Mouse (Mus musculus) heart, postnatal 14 days (tissue): ENCODE data around the gene Casz1. TPM values are rescaled to one million over a fixed set of nuclear protein-coding genes. Genes with fewer than 3 reads are reported as not detected.
A peak's percentile ranks its signal among the peaks of the same experiment; 100 is the strongest.

Experiments
- DNase-seq, 2 experiments: peaks; one replicate each; pipeline ENCODE4 v3.0.0; 2021 to 2022
- intact Hi-C: fragments of 180-260 bp; cut with DNase I; formaldehyde crosslinking; loops from one replicate; pipeline ENCODE4 v1.15.1; 2025
- total RNA-seq, 2 experiments: library from RNA; stranded (reverse); gene quantifications; 2 replicates each; pipeline ENCODE4 v1.2.3; 2021

The Casz1 gene
- total RNA-seq, 2 experiments from 2014 or later: 48.1 to 53.1 TPM

DNA sequence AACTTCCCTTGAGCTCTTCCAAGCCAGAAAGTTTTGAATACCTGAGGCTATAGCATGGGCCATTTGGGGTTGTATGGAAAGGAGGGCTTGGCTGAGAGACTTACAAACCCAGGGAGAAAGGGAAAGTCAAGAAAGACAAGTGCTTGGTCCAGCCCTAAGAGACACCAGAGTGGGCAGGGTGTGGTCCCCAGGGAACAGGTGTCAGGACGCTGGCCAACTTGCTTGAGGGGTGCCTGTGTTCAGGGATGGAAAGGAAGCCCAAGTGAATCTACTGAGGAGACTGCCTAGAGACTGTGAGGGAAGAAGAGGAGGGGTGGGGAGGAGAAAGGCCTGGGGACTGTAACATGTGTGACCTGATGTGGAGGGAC lies 95.7 kb downstream of the Casz1 start:
- intact Hi-C loops: loop anchor here (2.0 to 5.0 kb wide), 3 partner anchors 15 to 158 kb away; no protein-coding TSS in a partner anchor
- no peak for DNase-seq

DNA sequence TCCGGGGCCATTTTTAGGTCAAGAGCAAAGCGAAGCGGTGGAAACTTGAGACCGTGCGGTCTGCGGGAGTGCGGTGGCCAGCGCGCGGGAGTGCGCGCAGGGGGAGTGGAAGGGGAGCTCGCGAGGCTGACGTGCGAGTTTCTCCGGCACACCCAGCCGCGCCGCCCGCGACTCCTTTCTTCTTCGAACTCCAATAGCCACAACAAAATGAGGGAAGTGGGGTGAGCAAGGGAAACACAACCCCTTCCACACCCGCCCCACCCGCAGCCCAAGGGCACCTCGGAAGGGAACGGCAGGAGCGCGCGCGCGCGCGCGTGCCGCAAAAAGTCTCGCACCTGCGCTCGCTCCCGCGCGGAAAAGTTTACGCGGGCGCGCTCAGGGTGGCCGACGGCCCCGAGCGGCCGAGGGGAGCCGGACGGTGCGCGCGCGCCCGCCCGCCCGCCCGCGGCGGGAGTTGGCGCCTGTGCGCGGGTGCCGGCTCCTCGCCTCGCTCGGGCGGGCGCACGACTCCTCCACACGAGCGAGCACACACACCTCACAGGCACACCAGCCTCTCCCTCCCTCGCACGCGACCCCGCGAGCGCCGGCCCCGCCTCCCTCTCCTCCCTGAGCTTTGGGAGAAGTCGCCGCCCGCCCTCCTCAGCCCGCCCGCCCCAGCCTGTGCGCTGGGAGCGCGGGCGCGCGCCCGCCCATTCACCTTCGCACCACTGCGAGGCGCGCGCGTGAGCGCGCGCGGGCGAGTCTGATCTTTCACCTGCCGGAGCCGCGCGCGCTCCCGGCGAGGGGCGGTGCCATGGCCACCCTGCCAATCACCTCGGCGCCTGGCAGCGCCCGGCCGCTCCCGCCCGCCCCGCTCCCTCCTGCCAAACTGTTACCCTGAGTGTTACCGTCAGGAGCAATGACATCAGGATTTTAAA lies 96.3 kb downstream of the Casz1 start:
- intact Hi-C loops: loop anchor here (5.0 kb wide), 2 partner anchors 147 to 158 kb away; no protein-coding TSS in a partner anchor

DNA sequence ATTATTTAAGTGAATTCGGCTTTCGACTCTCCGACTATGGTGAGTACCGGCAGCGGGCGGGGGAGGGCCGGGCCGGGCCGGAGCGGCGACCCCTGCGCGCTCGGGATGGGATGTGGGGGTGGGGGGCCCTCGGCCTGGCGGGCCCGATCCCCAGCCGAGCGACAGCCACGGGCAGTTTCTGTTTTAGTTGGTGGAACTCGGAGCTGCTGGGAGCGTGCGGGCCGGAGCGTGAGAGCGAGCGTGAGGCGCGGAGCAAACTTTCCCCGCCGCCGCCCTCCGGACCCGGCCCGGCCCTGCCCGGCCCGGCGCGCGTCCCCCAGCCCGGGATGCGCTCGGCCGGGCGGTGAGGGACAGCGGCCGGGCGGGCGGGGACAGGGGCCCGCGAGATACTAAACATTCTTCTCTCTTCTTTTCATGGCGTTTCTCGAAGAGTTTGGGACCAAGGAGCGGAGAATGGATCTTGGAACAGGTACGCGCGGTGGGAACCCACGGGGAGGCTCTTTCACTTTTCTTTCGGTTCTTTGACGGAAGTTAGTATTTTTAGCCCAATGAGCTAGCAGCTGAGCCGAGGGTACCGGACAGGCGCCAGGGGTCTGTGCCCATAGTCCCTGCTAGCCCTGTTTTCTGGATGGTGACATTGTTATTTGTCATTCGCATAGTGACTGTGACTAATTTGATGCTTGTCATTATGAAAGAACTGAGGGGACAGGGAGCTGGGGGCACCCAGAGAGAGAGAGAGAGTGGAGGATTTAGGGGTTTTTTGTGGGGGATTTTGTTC lies 97.2 kb downstream of the Casz1 start:
- intact Hi-C loops: loop anchor here (2.0 to 5.0 kb wide), 3 partner anchors 97 to 159 kb away; partner anchors contain the start of gene Casz1
- peak; percentile 42 to 51 for DNase-seq

More for the DNA sequence above, 96.3 kb downstream of the Casz1 start:
- DNase-seq: peak; percentile 83 to 84

DNA sequence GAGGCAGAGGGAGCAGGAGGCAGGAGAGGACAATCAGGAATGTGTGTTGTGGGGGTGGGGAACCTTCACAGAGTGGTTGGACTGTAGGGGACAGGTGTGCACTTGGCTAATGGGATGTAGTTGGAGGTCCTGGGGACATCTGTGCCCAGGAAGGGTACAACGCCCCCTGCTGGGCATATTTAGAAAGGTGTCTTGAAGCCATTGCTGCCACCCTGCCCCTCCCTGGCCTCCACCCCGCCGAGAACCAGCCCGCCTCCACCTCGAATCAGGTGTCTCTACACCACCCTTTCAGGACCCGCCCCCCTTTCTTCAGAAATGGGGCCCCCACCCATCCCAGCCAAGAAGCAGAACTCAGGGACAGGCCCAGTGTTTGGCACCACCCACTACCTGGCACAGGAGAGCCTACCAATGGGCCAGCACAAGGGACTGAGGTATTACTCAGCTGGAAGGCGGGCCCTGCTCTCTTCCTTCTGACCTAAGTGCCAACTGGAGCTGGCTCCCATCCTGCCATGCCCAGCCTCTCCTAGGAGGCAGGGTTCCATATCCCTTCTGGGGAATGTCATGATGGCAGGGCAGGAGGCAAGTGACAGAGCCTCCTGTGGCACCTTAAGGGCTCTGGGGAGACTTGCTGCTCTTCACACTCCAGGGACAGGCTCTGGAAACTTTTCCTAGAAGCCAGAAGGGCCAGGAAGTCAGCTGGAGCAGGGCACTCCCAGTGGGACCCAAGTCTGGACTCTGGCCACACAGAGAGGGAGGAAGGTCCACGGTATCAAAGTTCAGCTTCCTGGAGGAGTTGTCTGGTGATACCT lies 98.9 kb downstream of the Casz1 start:
- DNase-seq: peak; percentile 59 to 69
- intact Hi-C loops: loop anchor here (2.0 to 5.0 kb wide), 3 partner anchors 98 to 161 kb away; partner anchors contain the start of gene Casz1

DNA sequence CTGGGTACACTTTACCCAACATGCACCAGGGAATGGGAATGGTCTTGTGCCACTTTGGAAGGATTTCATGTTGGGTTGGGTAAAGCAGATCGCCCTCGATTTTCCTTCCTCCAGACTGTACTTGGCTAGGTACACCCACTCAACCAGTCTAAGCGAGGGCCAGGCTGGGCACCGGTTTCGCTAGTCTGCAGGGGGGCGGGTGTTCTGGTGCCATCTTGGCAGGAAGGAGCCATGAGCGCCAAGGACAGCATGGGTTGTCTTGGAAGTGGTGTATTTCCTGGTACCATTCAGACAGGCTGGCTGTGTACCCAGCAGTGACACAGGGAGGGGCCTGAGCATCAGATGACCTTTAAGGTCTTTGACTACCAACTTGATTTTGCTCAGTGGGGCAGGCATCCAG lies 101.1 kb downstream of the Casz1 start:
- intact Hi-C loops: no loop called here
- DNase-seq: no peak

DNA sequence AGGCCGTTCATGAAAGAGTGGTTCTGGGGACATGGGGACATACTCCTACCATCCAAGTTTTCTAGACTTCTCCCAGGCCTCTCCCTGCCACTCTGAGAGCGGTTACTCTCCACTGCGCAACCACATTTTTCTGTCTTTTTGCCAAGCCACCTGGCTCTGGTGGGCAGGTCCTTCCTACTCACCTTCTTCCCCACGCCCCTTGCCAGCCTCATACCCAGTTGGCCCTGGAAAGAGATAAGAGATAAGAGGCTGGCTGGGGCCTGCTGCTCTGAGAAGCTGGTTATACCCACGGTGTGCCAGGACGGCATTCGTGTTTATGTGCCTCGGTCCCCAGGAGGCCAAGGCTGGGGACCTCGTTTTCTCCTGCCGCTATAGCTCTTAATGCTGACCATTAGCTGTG lies 102.6 kb downstream of the Casz1 start:
- intact Hi-C loops: no loop called here
- no peak for DNase-seq

DNA sequence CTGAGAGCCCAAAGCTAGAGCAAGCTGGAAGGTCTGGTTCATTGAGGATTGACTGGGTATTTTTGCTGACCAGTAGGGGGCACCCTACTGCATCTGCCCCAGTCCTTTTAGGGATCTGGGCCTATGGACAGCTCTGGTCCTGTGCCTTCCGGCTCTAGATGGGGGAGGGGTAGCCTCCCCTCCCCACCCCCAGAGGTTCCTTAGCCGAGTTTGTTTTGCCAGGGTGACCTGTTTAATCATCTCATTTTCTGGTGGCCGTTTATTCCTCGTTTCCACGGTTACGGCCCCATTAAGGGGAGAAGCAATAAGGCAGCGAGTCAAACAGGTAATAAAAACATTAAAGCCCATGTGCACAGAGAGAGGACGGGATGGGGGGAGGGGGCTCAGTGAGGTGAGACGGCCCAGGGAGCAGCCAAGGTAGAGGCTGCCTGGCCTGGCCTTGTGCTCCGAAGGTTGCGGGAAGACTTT lies 104.0 kb downstream of the Casz1 start:
- intact Hi-C loops: no loop called here
- no peak for DNase-seq

DNA sequence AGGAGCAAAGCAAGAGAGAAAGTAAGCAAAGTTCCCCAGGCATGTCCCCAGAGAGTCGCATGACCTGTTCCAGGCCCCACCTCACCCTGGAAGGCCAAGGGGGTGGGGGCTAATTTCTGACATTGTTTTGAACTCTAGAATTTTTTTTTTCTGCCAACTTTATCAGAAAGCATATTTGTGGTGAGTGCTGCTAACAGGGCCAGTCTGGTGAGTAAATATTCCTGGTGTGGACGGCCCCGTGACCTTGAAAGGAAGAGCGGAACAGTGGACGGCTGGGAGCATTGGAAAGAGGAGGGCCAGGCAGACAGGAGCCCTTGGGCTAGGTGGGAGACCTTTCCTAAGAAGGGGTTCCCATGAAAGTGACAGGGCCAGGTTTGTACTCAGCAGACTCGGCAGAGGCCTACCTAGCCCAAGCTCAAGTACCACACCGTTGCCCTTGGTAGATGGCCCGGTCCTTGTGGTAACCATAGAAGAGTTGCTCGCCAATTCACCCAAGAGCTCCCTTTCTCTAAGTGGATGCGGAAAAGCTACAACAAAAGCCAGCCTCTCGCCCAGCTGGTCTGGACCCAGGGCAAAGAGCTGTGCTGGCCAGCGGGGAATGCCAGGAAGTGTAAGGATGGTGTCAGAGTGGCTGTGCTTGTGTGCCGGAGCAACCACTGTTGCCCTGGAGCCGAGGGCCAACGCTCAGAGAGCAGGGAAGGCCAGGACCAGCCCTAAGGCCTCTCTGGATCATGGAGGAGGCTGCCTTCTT lies 104.7 kb downstream of the Casz1 start:
- DNase-seq: no peak
- intact Hi-C loops: no loop called here

DNA sequence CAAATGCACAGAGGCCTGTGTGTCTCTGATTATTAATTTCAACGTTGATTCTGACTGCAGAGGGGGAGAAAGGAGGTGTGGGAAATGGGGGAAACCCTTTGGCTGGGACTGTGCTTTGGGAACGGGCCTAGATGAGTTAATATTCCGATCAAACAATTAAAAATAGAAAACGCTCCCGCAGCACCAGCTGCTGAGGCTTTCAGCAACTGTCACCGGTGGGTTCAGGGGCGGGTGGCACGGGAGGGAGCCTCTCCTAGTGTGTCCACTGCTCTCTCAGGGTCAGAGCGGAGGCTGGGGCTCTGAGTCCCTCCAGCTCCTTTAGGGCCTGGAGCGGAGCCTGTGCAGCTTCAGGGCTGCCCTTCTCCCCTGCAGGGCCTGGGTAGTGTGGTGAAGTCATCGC lies 105.3 kb downstream of the Casz1 start:
- DNase-seq: no peak
- intact Hi-C loops: no loop called here

DNA sequence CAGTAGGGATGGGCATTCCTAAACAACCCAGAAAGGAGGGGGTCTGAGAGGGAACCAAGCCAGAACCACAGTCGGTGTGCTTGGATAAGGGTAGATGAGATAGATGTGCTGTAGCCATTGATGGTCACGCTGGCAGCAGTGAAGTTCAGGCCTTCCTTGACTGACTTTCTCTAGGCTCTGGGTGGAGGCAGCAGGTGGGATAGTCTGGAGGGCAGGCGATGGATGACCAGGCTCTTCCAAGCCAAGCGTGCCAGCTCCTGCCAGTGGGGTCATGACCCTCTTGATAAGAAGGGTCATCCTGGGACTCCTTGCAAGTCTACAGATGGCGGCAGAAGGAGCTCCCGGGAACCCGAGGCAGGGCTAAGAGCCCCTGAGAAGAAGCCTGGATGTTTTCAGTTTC lies 107.9 kb downstream of the Casz1 start:
- no peak for DNase-seq
- intact Hi-C loops: no loop called here

DNA sequence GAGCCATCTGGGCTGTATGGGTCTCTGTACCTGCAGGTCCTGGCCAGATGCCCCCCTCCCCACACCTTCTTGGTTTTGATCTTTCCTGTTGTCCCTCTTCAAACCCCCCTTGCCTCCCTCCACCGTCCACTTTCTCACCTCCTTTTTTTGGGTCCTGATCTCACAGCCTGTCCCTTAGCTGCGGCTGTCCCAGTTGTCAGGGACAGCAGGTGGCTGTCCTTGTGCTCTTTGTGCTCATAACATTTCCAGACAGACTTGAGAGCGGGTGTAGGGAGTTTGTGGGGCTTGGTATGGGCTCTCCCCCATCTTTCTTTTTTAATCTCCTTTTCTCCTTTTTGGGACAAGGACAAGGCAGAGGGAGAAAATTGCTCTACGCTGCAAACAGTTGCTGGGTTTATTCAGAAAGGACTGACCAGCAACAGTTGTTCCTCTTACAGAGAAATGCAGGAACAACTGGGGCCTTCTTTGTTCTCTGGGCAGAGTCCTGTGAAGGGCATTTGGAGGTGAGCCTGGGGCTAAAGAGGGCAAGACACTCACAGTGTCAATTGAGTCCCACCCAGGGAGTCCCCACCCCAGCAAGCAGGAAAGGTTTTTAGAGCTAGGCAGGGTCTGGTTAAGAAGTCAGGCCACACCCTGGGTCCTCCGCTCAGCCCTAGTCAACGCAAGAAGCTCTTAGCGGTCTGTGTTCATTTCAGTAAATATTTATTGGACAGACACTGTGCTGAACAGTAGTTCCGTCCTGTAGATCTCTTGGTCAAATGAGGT lies 108.8 kb downstream of the Casz1 start:
- DNase-seq: no peak
- intact Hi-C loops: no loop called here

DNA sequence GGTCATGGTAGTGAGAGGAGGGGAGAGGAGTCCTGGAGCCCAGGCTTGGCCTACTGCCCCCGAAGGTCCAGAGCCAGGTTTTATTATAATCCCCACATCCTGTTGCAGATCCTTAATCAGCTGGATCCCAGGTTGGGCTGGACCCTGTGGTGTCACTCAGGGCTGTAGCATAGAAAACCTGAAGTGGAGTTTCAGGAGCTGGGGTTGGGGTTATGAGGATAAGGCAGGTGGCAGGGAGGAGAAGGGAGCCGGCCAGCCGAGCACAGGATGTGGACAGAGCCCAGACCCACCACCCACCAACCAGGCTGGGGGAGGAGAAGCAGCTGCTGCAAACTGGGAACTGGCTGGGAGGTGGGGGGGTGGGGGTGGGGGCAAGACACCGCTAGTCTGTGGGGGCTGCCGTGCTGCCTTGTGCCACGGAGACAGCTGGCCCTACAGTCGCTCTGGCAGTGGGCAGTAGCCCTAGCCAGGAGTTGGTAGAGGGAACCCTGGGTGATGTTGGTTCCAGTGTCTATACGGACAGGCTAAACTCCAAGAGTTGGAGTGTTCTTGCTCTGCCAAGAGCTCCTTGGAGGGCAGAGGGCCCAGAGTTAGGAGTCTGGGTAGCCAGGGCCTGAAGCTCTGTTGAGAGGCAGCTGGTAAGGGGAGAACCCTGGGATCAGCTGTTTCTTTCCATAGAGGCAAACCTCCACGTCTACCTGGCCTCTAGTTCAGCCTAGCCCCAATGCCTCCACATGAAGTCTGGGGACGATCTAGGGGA lies 110.8 kb downstream of the Casz1 start:
- intact Hi-C loops: no loop called here
- peak; percentile 55 to 69 for DNase-seq

DNA sequence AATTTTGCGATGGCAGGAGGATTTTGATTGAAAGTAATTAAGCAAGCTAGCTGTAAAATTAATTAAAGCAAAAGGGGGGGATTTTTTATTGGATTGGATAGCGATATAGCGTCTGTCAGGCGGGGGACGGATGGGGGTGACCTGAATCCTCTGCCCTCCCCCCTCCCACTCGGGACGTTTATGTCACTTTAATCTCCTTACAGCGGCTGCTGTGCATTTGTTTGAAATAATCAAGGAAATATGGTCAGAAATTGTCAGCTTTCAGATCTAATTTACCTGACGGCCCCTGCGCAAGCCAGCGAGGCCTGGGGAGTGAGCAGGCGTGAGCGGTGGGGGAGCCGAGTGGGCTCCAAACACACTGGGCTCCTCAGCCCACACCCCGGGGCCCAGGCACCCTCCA lies 111.6 kb downstream of the Casz1 start:
- DNase-seq: no peak
- intact Hi-C loops: no loop called here

DNA sequence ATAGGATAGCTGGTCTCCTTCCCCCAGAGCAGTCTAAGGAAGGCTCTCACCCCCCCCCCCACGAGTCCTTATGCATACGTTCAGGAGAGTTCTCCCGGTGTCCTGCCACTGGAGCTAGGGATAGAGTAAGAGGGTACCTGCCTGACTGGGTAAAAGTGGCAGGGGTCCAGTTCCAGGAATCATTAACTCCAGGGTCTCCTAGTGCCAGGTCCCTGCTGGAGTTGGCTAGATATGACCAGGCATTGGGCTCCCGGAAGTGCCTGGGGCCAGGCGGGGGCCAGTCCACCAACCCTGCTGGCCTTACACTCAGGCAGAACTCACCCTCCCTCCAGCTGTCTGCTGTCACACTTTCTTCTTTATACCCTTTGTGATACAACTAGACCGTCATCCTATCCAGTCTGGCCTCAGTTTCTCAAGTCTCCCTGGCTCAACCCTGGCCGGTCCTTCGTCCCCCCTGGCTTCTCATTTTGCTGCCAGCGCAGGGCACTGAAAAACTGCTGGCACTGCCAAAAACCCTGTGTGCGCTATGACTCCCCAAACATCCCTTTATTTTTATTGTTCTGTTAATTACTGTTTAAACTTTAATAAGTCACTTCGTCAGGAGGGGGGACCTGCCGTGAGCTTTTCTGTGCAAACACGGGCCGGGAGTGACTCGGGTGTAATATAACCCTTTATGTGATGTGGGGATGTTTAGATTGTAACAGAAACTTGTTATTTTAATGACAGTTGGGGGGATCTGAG lies 114.6 kb downstream of the Casz1 start:
- intact Hi-C loops: no loop called here

DNA sequence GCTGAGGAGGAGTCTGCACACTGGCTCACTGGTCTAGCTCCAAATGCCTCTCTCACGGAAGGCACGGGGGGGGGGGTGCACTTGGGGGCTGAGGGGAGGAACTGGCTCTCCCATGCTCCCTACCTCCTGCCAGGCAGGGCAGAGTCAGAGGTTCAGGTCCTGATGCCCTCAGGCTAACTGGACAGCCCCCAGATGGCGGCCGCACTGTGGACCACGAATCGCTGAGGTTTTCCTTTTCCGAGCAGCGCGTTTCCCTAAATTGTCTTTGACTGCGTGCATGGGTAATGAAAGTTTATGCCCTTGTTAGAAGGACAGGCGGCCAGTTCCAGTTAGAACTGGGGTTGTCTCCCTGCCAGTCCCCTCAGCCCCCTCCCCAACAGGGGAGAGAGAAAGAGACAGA lies 116.4 kb downstream of the Casz1 start:
- no peak for DNase-seq
- intact Hi-C loops: no loop called here

More for the DNA sequence above, 114.6 kb downstream of the Casz1 start:
- DNase-seq: no peak

DNA sequence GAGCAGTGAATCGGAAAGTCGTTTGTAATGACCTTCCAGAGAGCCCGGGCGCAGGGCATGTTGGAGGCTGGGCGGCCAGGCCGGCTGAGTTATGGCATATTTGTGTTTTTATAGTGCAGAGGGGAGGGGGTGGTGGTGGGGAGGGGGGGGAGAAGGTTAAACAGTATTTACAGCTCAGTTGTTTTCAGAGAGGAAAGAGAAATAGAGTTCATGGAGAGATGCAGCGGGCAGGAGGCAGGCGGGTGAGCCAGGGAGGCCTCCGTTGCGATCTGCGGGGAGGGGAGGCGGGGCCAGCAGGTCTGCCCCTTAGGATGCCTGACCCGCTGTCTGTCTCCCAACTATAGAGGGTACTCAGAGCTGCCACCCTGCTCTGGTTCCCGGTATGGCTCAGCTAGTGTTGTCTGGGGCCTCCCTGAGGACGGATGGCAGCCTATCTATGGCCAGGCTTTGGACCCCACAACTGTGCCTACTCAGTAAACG lies 118.0 kb downstream of the Casz1 start:
- intact Hi-C loops: no loop called here
- DNase-seq: no peak

DNA sequence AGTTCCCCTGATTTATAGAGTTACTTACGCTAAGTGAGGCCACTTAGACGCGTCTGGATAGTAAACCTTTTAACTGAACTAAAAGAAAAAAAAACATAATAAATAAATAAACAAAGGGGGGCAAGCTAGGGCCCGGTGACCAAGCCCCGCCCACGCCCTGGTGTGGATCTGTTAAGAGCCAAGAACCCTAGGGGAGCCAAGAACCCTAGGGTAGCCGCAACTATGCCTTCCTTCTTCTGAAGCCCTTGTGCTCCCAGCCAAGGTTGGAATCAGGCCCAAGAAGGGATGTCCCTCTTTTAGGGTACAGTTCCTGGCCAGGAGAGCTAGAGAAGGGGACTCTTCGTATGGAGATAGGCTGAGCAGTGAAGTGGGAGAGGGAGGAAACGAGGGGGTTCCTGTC lies 119.2 kb downstream of the Casz1 start:
- no peak for DNase-seq
- intact Hi-C loops: no loop called here
